Mouse (Mus musculus) liver, embryonic 14.5 days (tissue): ENCODE measurements around the gene Pamr1. TPM values are rescaled to one million over a fixed set of nuclear protein-coding genes. Genes with fewer than 3 reads are reported as not detected.

ENCODE experiments used
- ATAC-seq: fragments of 200-750 bp; cut with Nextera tagmentation; 2 replicates; pipeline ENCODE4 v1.8.0; 2017; ENCODE audit warnings: moderate number of reproducible peaks, mild to moderate bottlenecking, moderate library complexity; ENCODE audit not compliant: insufficient read depth
- DNase-seq, 3 experiments: peaks; one replicate each; pipeline ENCODE4 v3.0.0-alpha.2; 2012 to 2013; ENCODE audit warnings: low read depth in 3 of 3, low spot score in 3 of 3
- H3K27ac ChIP-seq: fragments of 300-500 bp; sonication (generic); 2 replicates; pipeline ENCODE4 v1.5.1; 2014; ENCODE audit warnings: moderate library complexity, mild to moderate bottlenecking, control low read depth, inconsistent platforms
- H3K27me3 ChIP-seq: fragments of 300-500 bp; sonication (generic); 2 replicates; pipeline ENCODE4 v1.6.1; 2014; ENCODE audit warnings: mild to moderate bottlenecking, low read length, moderate library complexity; ENCODE audit not compliant: control insufficient read depth, insufficient read depth
- H3K36me3 ChIP-seq: fragments of 300-500 bp; sonication (generic); replicated peaks from 2 replicates; pipeline ENCODE4 v1.6.1; 2014; ENCODE audit warnings: low read depth; ENCODE audit not compliant: control insufficient read depth, insufficient read depth
- H3K4me1 ChIP-seq, 2 experiments: fragments of 200-500 bp in 1 of 2; fragments of 300-500 bp in 1 of 2; sonication (generic) in 1 of 2; replicated peaks; 2 replicates each; pipeline ENCODE4 v1.6.1; 2012 to 2014; ENCODE audit warnings: antibody characterized with exemption in 1 of 2, inconsistent platforms in 1 of 2, low read length in 1 of 2; ENCODE audit not compliant: control insufficient read depth in 2 of 2, insufficient read depth in 2 of 2
- H3K4me2 ChIP-seq: fragments of 300-500 bp; sonication (generic); 2 replicates; pipeline ENCODE4 v1.6.1; 2014; ENCODE audit warnings: low read depth, mild to moderate bottlenecking, control low read depth, moderate library complexity
- H3K4me3 ChIP-seq, 2 experiments: fragments of 200-500 bp in 1 of 2; fragments of 300-500 bp in 1 of 2; sonication (generic) in 1 of 2; 2 replicates each; pipeline ENCODE4 v1.5.1; 2012 to 2014; ENCODE audit warnings: low read depth in 2 of 2, low read length in 2 of 2, mild to moderate bottlenecking in 2 of 2, control low read depth in 1 of 2, inconsistent platforms in 1 of 2, moderate library complexity in 1 of 2; ENCODE audit not compliant: insufficient read depth in 1 of 2
- H3K9ac ChIP-seq: fragments of 300-500 bp; sonication (generic); replicated peaks from 2 replicates; pipeline ENCODE4 v1.6.1; 2014; ENCODE audit warnings: mild to moderate bottlenecking, control low read depth, moderate library complexity
- H3K9me3 ChIP-seq: fragments of 300-500 bp; sonication (generic); 2 replicates; pipeline ENCODE4 v1.6.1; 2016; ENCODE audit warnings: low read length, mixed read lengths; ENCODE audit not compliant: control insufficient read depth
- CTCF ChIP-seq: IDR thresholded peaks from 2 replicates; pipeline ENCODE4 v1.5.1; 2016; ENCODE audit warnings: antibody characterized with exemption, low read depth, control low read depth
- EP300 ChIP-seq: IDR thresholded peaks from 2 replicates; pipeline ENCODE4 v1.6.1; 2016; ENCODE audit warnings: antibody characterized with exemption, low read depth
- WGBS: fragments of 180-500 bp; shearing (Covaris S2); extraction: QIAGEN DNeasy Blood & Tissue Kit; methylation state at CpG from one replicate; pipeline ENCODE4 v1.1.7; 2014; ENCODE audit not compliant: insufficient replicate concordance; 5-methylcytosine and 5-hydroxymethylcytosine counted together
- polyA plus RNA-seq, 2 experiments: library from polyadenylated mRNA; depleted of rRNA in 1 of 2; stranded (reverse) in 1 of 2; unstranded in 1 of 2; fragments of >200 nt; fragmentation: Nextera tagmentation in 1 of 2; extraction: Ambion mirVana in 1 of 2; gene quantifications; 2 replicates each; pipeline versions ENCODE4 v1.2.1 to v1.2.3; 2012 to 2014

Gene Pamr1
- 2.2 and 3.1 TPM in 2 replicates for polyA plus RNA-seq (2012; rRNA removed)
- 4.3 and 4.9 TPM in 2 replicates for polyA plus RNA-seq (2014; fragmentation: Nextera tagmentation; extraction: Ambion mirVana)

DNA sequence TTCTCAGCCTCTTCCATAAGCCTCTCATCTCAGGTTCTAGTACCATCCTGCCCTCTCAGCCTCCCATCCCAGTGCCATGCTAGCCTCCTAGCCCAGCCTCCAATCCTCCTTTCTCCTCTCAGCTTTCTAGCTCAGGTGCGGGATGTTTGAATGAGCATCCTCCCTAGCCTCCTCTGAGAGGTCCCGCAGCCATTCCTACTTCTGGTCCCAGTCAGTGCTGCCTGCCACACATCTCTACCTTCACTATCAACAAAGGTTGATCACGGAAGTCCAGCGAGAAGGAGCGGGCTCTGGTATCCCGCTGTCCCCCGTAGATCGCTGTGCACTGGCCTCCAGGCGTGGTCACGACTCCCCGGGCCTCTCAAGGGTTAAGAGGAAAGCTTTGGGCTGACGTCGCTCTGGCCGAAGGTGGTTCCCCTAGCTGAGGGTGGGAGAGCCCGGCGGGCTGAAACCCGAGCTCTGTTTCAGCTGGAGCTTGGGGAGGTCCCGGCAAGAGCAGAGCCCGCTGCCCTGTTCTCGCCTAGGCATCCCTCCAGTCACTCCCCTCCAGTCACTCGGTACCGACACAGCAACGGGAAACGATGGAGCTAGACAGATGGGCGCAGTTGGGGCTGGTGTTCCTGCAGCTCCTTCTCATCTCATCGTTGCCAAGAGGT, at the start of gene Pamr1:
Gene Pamr1 (plus strand): TSS at position 402 of the 656 bp plus-strand sequence.
- WGBS = 4% methylated on average over 26 of the region's 26 CpGs
- Histone ChIP-seq H3K4me2 (peak within 1 kb of the TSS; percentile 42), H3K36me3 (no peaks in the 10 kb centered on the region), H3K27me3 (no peaks in the 10 kb centered on the region; the same call in 1 of the 2 replicates), H3K9ac (no peak within 1 kb of the TSS), H3K4me3 (peak within 1 kb of the TSS; percentile 24 to 47), H3K4me1 (peaks cover 0 to 10% of the 10 kb centered on the region in 2 experiments; a peak in 2 of 4 replicates), H3K9me3 (no peaks in the 10 kb centered on the region), H3K27ac (no peak within 1 kb of the TSS)
- peak; percentile 31; the same call in 1 of the 2 replicates for ATAC-seq
- TF ChIP-seq EP300 (no peak), CTCF (no peak)
- DNase-seq = no peak

DNA sequence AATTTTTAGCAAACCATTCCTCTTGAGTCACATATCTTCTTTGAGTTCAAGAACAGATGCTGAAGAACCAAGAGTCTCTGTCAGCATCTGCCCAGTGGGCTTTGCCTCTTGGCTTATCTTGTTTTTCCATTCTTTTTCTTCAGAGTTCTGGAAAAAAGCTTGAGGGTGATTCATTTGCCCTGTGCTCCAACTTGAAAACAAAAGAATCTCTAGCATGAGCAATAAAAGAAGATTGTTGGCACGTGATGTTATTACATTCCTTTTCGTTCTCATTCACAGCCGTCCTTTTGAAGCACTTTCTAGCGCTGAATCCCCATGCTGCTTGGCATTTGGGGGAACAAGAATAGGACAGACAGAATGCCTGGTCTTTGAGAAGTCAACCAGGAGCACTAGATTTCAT, 42.2 kb upstream of the Pamr1 start:
- no peaks in the 10 kb centered on the region for H3K27me3 ChIP-seq
- H3K4me2 ChIP-seq = no peak overlapping the region
- TF ChIP-seq EP300 = no peak
- no peak for TF ChIP-seq CTCF
- DNase-seq (no peak), ATAC-seq (no peak)
- H3K9me3 ChIP-seq = no peaks in the 10 kb centered on the region
- no peaks in the 10 kb centered on the region for H3K4me1 ChIP-seq
- H3K4me3 ChIP-seq = no peak overlapping the region
- no peaks in the 10 kb centered on the region for H3K36me3 ChIP-seq
- H3K27ac ChIP-seq = no peak overlapping the region
- no peak overlapping the region for H3K9ac ChIP-seq
- WGBS = 40% methylated on average over 4 of the region's 4 CpGs

DNA sequence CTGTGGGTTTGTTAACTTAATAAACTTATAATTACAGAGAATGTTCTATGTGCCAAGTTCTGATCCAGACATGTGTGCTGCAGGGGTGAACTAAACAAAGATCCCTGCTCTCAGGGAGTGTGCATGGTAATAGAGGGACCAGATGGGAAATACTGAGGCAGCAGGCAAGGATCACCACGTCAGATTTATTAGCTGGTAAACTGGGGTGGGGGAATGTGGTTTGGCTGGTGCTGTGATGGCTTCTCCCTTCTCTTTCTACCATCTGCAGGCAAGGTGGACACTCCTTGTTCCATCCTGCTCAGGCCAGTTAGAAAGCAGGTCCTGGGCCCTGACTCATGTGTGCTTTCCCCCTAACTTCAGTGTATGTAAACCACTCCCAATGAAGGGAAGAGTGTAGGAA, 41.7 kb upstream of the Pamr1 start:
- Histone ChIP-seq H3K9me3 (no peaks in the 10 kb centered on the region), H3K4me2 (no peak overlapping the region), H3K27ac (no peak overlapping the region), H3K36me3 (no peaks in the 10 kb centered on the region), H3K4me1 (no peaks in the 10 kb centered on the region), H3K9ac (no peak overlapping the region), H3K27me3 (no peaks in the 10 kb centered on the region), H3K4me3 (no peak overlapping the region)
- TF ChIP-seq CTCF = no peak
- no peak for TF ChIP-seq EP300
- ATAC-seq (no peak), DNase-seq (no peak)
- WGBS = 17% methylated on average over 1 of the region's 1 CpGs

DNA sequence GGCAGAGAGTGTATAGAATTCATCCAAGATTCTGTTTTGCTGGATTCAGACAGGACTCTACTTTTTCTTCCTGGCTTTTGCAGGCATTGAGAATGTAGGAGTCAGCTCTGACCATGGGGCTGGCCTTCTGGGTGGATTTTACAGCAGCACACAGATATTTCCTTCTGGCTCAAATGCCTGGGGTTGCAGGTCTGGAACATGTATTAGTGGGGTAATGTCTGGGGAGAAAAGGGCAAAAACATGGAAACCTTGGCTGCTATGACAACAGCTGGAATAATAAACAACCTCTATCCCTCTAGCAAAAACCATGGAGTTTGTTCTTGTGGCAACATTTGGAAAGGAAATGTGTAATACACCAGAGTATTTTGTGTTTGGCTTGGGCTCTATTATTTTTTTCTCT, 29.9 kb upstream of the Pamr1 start:
- Histone ChIP-seq H3K9me3 (no peaks in the 10 kb centered on the region), H3K4me1 (no peaks in the 10 kb centered on the region), H3K4me3 (no peak overlapping the region), H3K36me3 (no peaks in the 10 kb centered on the region), H3K4me2 (no peak overlapping the region), H3K9ac (no peak overlapping the region), H3K27ac (no peak overlapping the region), H3K27me3 (no peaks in the 10 kb centered on the region)
- DNase-seq (no peak), ATAC-seq (no peak)
- TF ChIP-seq EP300 = no peak
- no peak for TF ChIP-seq CTCF

DNA sequence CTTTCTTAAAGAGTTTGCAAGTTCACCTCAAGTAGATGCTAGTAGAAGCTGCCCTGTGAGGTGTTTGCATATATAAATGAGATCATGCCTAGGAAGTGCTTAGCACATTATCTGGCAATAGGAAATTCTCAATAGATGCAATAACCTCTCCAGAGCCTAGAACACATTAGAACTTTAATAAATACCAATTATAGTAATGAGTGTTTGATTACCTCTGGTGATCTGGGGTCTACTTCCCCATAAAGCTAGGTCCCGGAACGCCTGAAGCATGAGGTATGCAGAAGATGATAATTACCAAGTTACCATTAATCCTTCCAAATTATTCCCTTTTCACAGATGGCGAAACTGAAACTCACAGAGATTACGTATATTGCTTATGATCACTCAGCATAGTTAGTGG, 22.2 kb upstream of the Pamr1 start:
- no peaks in the 10 kb centered on the region for H3K27me3 ChIP-seq
- no peaks in the 10 kb centered on the region for H3K4me1 ChIP-seq
- DNase-seq (no peak), ATAC-seq (no peak)
- no peak for TF ChIP-seq EP300
- TF ChIP-seq CTCF = no peak
- H3K27ac ChIP-seq = no peak overlapping the region
- 62% methylated on average over 4 of the region's 4 CpGs for WGBS
- H3K9me3 ChIP-seq = no peaks in the 10 kb centered on the region
- H3K36me3 ChIP-seq = no peaks in the 10 kb centered on the region
- H3K4me2 ChIP-seq = no peak overlapping the region
- H3K9ac ChIP-seq = no peak overlapping the region
- no peak overlapping the region for H3K4me3 ChIP-seq
